Mouse (Mus musculus): ENCODE data around the gene Khsrp. TPM values are rescaled to one million over a fixed set of nuclear protein-coding genes. Genes with fewer than 3 reads are reported as not detected.

The Khsrp gene
- polyA plus RNA-seq, 1 experiment = 82.8 TPM

DNA sequence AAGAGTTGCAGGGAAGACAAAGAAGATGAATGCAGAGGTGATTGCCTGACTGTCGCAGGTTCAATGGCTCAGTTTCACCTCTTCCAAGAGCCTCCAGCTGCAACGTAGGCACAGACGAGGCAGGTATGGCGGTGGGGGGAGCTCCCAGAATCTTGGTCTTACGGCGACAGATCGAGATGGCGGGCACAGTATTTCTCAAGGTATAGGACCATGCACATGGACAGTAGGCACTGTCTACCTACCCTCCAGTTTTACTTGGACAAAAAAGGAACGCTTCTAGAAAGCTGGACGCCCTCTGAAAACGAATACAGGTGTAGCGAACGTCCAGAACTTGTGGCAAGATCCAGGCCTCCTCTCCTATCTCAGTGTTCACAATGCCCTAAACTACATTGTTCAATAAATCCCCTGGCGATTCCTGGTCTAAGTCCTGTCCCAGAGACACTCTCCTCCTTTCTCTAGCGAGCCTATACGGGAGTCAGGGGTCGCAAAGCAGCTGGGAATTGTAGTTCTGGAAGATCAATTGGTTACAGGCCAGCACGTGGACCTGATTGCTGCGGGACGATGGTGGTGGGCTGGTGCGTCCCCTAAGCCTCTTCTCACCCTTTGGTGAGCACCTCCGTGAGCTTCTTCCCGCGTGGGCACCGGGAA, 41.7 kb downstream of the Khsrp start:
- peak overlapping the region; percentile 82 for H3K27ac ChIP-seq (ENCODE audit: insufficient read depth, low read length)
- under 1% methylated on average over 25 of the region's 25 CpGs for WGBS
- peak overlapping the region; percentile 92 for H3K4me3 ChIP-seq (ENCODE audit: extremely low read depth, insufficient read depth, insufficient read length)
- H3K36me3 ChIP-seq (ENCODE audit: control insufficient read depth, insufficient read depth, low read length) = peaks cover 17% of the 10 kb centered on the region
- TF ChIP-seq CTCF (IDR thresholded peaks at IDR 0.05; ENCODE audit: extremely low read depth, insufficient read depth, insufficient read length, insufficient replicate concordance) (no peak), POLR2A (IDR thresholded peaks at IDR 0.05; ENCODE audit: low read depth, low read length) (no peak)
- H3K4me1 ChIP-seq (ENCODE audit: control insufficient read depth, insufficient read depth, insufficient read length) = peaks cover 6% of the 10 kb centered on the region; the same call in 1 of the 2 replicates
- peak in 1 of 2 experiments; percentile 26 for DNase-seq (ENCODE audit: low read depth in 1 of 2, low spot score in 2 of 2)
- H3K27me3 ChIP-seq (ENCODE audit: control insufficient read depth, insufficient read depth, low read length) = no peaks in the 10 kb centered on the region

DNA sequence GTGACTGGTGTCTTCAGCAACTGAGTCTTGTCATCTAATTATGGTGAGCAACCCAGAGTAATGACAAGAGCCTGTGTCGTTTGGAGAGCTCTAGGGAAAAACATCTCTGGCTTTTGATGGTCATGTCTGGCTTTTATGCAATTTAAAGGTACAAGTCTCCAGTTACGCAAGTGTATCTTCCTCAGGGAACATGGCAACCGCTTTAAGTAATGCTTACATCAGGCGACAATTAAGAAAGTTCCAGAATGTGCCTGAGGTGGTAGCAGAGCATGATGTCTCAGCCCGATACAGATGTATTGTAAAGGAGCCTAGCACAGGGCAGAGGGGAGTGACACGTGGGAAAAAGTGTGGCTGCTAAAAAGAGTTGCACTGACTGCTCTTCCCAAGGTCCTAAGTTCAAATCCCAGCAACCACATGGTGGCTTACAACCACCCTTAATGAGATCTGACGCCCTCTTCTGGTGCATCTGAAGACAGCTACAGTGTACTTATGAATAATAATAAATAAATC, 42.3 kb downstream of the Khsrp start:
- peak in 1 of 2 experiments; percentile 2 for DNase-seq (ENCODE audit: low read depth in 1 of 2, low spot score in 2 of 2)
- no peaks in the 10 kb centered on the region for H3K27me3 ChIP-seq (ENCODE audit: control insufficient read depth, insufficient read depth, low read length)
- H3K36me3 ChIP-seq (ENCODE audit: control insufficient read depth, insufficient read depth, low read length) = peaks cover 14% of the 10 kb centered on the region
- no peak overlapping the region for H3K27ac ChIP-seq (ENCODE audit: insufficient read depth, low read length)
- peaks cover 6% of the 10 kb centered on the region; the same call in 1 of the 2 replicates for H3K4me1 ChIP-seq (ENCODE audit: control insufficient read depth, insufficient read depth, insufficient read length)
- 70% methylated on average over 7 of the region's 7 CpGs for WGBS
- TF ChIP-seq CTCF (IDR thresholded peaks at IDR 0.05; ENCODE audit: extremely low read depth, insufficient read depth, insufficient read length, insufficient replicate concordance) = no peak
- no peak for TF ChIP-seq POLR2A (IDR thresholded peaks at IDR 0.05; ENCODE audit: low read depth, low read length)
- no peak overlapping the region for H3K4me3 ChIP-seq (ENCODE audit: extremely low read depth, insufficient read depth, insufficient read length)

DNA sequence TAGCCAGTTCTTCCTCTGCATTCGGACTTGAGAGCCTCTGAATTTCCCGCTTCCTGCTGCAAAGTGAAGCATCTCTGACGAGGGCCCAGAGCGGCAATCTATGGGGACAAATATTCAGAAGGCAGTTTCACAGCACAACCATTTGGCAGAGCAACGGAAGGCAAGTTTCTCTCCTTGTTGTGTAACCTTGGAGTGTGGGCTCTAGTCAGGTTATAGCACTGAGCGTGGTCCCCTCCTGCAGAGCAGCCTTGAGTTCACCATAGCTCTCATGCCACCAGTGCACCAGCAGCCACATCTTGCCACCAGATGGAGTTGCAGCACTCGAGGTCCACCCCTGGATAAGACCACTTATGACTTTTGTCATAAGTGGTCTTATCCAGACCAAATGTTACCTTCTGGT, 42.9 kb downstream of the Khsrp start:
- WGBS = 82% methylated on average over 7 of the region's 7 CpGs
- DNase-seq (ENCODE audit: low read depth in 1 of 2, low spot score in 2 of 2) = peak in 1 of 2 experiments; percentile 5
- peaks cover 10% of the 10 kb centered on the region for H3K36me3 ChIP-seq (ENCODE audit: control insufficient read depth, insufficient read depth, low read length)
- no peak overlapping the region for H3K4me3 ChIP-seq (ENCODE audit: extremely low read depth, insufficient read depth, insufficient read length)
- TF ChIP-seq CTCF (IDR thresholded peaks at IDR 0.05; ENCODE audit: extremely low read depth, insufficient read depth, insufficient read length, insufficient replicate concordance) (no peak), POLR2A (IDR thresholded peaks at IDR 0.05; ENCODE audit: low read depth, low read length) (no peak)
- no peak overlapping the region for H3K27ac ChIP-seq (ENCODE audit: insufficient read depth, low read length)
- no peaks in the 10 kb centered on the region for H3K27me3 ChIP-seq (ENCODE audit: control insufficient read depth, insufficient read depth, low read length)
- H3K4me1 ChIP-seq (ENCODE audit: control insufficient read depth, insufficient read depth, insufficient read length) = peaks cover 6% of the 10 kb centered on the region; the same call in 1 of the 2 replicates

GRCm38 (mm10) chr17:56986105-56986805, 45.1 kb downstream of the Khsrp start:
- Histone ChIP-seq H3K27me3 (ENCODE audit: control insufficient read depth, insufficient read depth, low read length) (no peaks in the 10 kb centered on the region), H3K4me3 (ENCODE audit: extremely low read depth, insufficient read depth, insufficient read length) (no peak overlapping the region), H3K27ac (ENCODE audit: insufficient read depth, low read length) (no peak overlapping the region), H3K36me3 (ENCODE audit: control insufficient read depth, insufficient read depth, low read length) (no peaks in the 10 kb centered on the region), H3K4me1 (ENCODE audit: control insufficient read depth, insufficient read depth, insufficient read length) (peaks cover 5% of the 10 kb centered on the region; the same call in 1 of the 2 replicates)
- TF ChIP-seq CTCF (IDR thresholded peaks at IDR 0.05; ENCODE audit: extremely low read depth, insufficient read depth, insufficient read length, insufficient replicate concordance) (no peak), POLR2A (IDR thresholded peaks at IDR 0.05; ENCODE audit: low read depth, low read length) (no peak)
- DNase-seq (ENCODE audit: low read depth in 1 of 2, low spot score in 2 of 2) = no peak
- 94% methylated on average over 3 of the region's 3 CpGs for WGBS

GRCm38 (mm10) chr17:56985656-56986055, 45.7 kb downstream of the Khsrp start:
- H3K27ac ChIP-seq (ENCODE audit: insufficient read depth, low read length) = no peak overlapping the region
- H3K27me3 ChIP-seq (ENCODE audit: control insufficient read depth, insufficient read depth, low read length) = no peaks in the 10 kb centered on the region
- WGBS = 83% methylated on average over 3 of the region's 3 CpGs

GRCm38 (mm10) chr17:56984886-56985285, 46.4 kb downstream of the Khsrp start:
- WGBS = 72% methylated on average over 9 of the region's 9 CpGs
- no peak for DNase-seq (ENCODE audit: low read depth in 1 of 2, low spot score in 2 of 2)
- no peak overlapping the region for H3K4me3 ChIP-seq (ENCODE audit: extremely low read depth, insufficient read depth, insufficient read length)
- no peaks in the 10 kb centered on the region for H3K4me1 ChIP-seq (ENCODE audit: control insufficient read depth, insufficient read depth, insufficient read length)
- no peaks in the 10 kb centered on the region for H3K36me3 ChIP-seq (ENCODE audit: control insufficient read depth, insufficient read depth, low read length)
- H3K27me3 ChIP-seq (ENCODE audit: control insufficient read depth, insufficient read depth, low read length) = no peaks in the 10 kb centered on the region
- TF ChIP-seq CTCF (IDR thresholded peaks at IDR 0.05; ENCODE audit: extremely low read depth, insufficient read depth, insufficient read length, insufficient replicate concordance) (no peak), POLR2A (IDR thresholded peaks at IDR 0.05; ENCODE audit: low read depth, low read length) (no peak)
- no peak overlapping the region for H3K27ac ChIP-seq (ENCODE audit: insufficient read depth, low read length)

More at GRCm38 (mm10) chr17:56985656-56986055, 45.7 kb downstream of the Khsrp start:
- Histone ChIP-seq H3K4me3 (ENCODE audit: extremely low read depth, insufficient read depth, insufficient read length) (no peak overlapping the region), H3K4me1 (ENCODE audit: control insufficient read depth, insufficient read depth, insufficient read length) (no peaks in the 10 kb centered on the region), H3K36me3 (ENCODE audit: control insufficient read depth, insufficient read depth, low read length) (no peaks in the 10 kb centered on the region)
- TF ChIP-seq POLR2A (IDR thresholded peaks at IDR 0.05; ENCODE audit: low read depth, low read length) = no peak
- no peak for TF ChIP-seq CTCF (IDR thresholded peaks at IDR 0.05; ENCODE audit: extremely low read depth, insufficient read depth, insufficient read length, insufficient replicate concordance)
- DNase-seq (ENCODE audit: low read depth in 1 of 2, low spot score in 2 of 2) = no peak
